Mouse (Mus musculus) thymus, adult 2 months (tissue): ENCODE results near the gene Cox10.

Source experiments
- CTCF ChIP-seq: fragments of 200-500 bp; IDR thresholded peaks from 2 replicates; pipeline ENCODE4 v1.5.1; 2012; ENCODE audit warnings: mild to moderate bottlenecking, control low read depth, low read length, moderate library complexity, borderline replicate concordance; ENCODE audit not compliant: control insufficient read depth, poor library complexity, insufficient read depth; ENCODE audit errors: extremely low read depth
- POLR2A ChIP-seq: fragments of 200-500 bp; IDR thresholded peaks from 2 replicates; pipeline ENCODE4 v1.6.1; 2012; ENCODE audit warnings: mild to moderate bottlenecking, low read length, control low read depth, moderate library complexity; ENCODE audit not compliant: control insufficient read depth, poor library complexity, insufficient read depth; ENCODE audit errors: extremely low read depth

GRCm38 (mm10) chr11:63957207-63957606 lies 122.1 kb downstream of the Cox10 start:
- TF ChIP-seq CTCF (no peak), POLR2A (no peak)
